Mouse (Mus musculus) kidney, postnatal 10 days (tissue): ENCODE data around the gene Srp68.

Source experiments
- DNase-seq: peaks from one replicate; pipeline ENCODE4 v3.0.0; 2021; ENCODE audit warnings: mixed read lengths

Gene Srp68

DNA sequence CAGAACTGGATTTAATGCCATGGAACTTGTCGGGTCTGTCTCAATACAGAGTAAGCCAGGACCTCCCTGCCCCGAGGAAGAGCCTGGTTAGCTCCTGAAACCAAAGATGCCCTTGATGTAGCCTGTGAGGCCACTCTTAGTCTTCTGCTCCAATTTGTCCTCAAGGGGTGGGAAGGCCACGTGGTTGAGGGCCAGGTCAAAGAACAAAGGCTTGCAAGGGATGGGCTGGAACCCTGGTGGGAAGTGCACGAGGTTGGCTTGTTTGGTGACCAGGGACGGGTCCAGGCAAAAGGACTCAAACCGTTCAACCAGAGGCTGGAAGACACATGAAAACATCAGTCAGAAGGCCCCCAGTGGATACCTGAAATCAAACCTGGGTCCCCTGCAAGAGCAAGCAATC, 28.4 kb downstream of the Srp68 start:
- DNase-seq: no peak

DNA sequence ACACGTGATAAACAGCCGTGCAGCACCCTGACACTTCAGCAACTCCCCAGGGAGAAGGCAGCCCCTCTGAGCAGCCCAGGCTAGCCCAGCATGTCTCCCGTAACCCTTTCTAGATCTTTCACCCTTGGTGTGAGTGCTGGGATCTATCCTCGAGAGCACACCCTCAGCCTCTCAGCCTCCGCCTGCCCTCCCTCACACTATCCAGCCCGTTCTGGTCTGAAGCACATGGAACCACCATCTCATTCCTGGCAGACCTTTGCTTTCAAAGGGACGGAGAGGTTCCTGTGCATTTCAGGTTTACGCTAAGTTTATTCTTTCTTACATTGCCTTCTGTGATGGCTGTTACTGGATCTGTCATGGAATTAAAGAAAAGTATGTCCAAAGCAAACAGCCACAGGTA, 29.4 kb downstream of the Srp68 start:
- no peak for DNase-seq

- DNase-seq: peak; percentile 60
These were observed 32.2 kb downstream of the Srp68 start for GRCm38 (mm10) chr11:116241744-116242235.

- peak; percentile 57 for DNase-seq
These were observed 34.2 kb downstream of the Srp68 start for GRCm38 (mm10) chr11:116239797-116240196.

- DNase-seq: peak; percentile 91
These were observed 36.1 kb downstream of the Srp68 start, which contains the start of gene Evpl for GRCm38 (mm10) chr11:116237742-116238395. TSS of gene Evpl (minus strand) at chr11:116238077.

- peak; percentile 48 for DNase-seq
These were observed 39.1 kb downstream of the Srp68 start for GRCm38 (mm10) chr11:116234901-116235300.

GRCm38 (mm10) chr11:116232427-116232826, 41.6 kb downstream of the Srp68 start:
- DNase-seq: no peak

- DNase-seq: no peak
These were observed 45.3 kb downstream of the Srp68 start for GRCm38 (mm10) chr11:116228699-116229098.

DNA sequence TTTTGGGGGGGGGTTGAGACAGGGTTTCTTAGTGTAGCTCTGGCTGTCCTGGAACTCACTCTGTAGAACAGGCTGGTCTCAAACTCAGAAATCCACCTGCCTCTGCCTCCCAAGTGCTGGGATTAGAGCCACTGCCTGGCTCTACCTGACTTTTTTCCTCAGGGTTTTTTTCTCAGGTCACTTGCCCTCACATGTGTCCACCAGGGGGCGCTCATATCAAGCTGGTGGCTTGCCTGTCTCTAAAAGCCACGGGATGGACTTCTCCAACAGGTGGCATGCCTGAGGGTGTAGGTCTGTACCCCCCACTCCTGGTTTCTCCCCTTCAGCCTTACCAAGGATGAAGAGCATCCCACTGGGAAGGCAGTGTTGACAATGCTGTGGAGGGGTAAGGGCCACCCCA, 47.6 kb downstream of the Srp68 start:
- peak; percentile 94 for DNase-seq

GRCm38 (mm10) chr11:116222740-116223059, 51.3 kb downstream of the Srp68 start:
- DNase-seq: no peak

GRCm38 (mm10) chr11:116221931-116222739, 51.9 kb downstream of the Srp68 start:
- peak; percentile 55 for DNase-seq

DNA sequence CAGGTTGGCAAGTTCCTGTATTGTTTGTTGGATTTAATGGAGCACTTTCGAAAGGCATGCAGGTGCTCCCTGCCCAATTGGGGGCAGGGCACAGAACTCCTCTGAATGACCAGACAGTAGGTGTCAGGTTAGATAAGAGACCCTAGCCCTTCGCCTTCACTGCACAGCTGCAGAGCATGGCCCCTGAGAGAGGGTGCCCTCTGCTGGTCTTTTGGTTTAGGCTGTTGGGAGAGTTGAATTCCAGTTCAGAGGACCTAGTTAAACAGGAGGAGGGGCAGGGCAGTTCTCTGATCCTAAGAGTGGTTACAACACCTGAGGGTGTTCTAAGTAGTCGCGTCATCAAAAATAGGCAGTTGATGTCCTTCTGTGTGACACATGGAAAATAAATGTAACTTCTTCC, 54.1 kb downstream of the Srp68 start:
- peak; percentile 86 for DNase-seq

DNA sequence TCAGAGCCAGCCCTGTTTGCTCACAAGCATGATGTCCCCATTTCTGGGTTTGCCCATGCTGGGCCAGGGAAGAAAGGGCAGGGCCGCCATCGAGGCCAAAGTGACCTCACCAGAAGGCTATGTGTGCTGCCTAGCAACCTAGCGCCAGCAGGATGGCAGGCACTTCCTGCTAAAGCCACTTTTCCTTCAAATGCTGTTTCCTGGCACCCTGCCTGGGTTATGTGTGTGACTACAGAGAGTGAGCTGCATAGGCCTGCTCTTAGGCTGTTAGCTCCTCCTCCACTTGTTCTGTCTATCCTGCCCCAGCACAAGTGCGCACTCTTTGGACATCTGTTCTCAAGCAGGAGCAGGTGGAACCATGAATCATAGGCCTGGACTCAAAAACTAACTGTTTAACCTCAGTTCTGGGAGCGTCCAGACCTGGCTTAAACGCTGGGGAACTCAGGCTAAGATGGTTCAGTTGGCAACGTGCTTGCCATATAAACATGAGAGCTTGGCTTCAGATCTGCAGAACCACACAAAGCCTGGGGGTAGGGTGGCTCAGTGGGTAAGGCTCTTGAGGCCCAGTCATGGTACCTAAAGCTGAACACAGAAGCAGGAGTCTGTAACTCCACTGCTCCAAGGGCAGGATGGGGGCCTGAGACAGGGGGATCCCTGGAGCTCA, 55.1 kb downstream of the Srp68 start:
- peak; percentile 94 for DNase-seq

DNA sequence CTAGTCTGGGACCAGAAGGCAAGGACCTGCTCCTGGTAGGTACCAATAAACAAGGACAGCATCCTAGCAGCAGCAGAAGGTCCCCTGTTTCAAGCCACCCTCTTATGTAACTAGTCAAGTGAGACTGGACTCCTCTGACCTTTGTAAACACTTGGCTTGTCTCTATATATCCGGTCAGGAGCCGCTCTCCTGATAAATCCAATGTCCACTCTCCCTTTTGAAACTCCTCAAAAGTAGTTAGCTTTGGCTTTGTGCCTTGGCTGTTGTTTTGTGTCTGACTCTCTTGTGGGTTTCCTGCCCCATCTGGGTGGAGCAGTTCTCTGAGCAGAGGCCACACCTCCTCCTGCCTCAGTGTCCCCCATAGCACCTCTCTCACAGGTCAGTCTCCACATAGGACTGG, 55.8 kb downstream of the Srp68 start:
- peak; percentile 49 for DNase-seq

- DNase-seq: no peak
These were observed 57.5 kb downstream of the Srp68 start for GRCm38 (mm10) chr11:116216549-116216948.

DNA sequence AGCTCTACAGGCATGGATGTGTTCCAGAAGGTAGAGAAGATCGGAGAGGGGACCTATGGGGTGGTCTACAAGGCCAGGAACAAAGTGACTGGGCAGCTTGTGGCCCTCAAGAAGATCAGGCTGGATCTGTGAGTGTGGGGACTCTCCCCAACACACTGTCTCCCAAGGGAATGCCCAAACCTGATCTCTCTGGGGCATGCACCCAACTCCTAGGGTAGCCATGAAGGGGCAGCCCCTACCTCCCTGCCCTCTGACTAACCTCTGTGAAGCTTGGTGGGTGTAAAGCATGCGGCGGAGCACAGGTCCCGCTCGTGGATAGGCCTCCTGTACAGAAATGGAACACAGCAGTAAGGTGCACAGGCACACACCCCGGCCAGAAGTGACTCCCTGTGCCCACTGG, 58.0 kb downstream of the Srp68 start:
- DNase-seq: peak; percentile 3

DNA sequence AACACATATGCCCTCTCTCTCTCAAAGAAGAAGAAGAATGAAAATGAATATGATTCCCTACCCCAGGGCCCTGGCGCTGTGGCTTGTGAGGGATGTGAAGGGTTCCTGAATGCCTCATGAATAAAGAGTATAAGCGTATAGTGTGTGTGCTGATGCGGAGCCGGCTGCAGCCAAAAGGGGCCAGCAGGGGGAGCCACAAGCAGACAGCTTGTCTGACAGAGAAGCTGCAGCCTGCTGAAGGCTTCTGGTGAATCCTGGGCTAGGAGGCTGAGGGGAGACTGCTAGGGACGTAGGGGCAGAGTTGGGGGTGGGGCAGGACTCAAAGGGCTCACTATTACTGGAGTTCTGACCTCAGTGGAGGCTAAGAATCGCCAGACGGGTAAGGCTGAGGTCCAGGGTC, 58.8 kb downstream of the Srp68 start:
- DNase-seq: peak; percentile 62

GRCm38 (mm10) chr11:116213877-116214510, 60.0 kb downstream of the Srp68 start:
- DNase-seq: peak; percentile 48

DNA sequence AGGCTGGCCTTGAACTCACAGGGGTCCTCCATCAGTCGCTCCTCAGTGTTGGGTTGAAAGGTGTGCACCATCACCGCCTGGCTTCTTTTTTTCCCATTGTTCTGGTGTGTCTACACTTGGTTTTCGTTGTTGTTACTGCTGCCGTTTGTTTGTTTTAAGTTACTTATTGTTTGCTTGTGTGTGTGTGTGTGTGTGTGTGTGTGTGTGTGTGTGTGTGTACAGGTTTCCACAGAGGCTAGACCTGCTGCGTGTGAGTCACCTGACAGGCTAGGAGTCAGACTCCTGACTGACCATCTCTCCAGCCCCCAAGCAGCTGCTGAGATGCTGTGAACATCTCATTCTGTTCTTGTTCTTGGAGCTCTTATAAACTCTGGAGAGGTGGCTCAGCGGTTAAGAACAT, 61.2 kb downstream of the Srp68 start:
- DNase-seq: no peak

- DNase-seq: no peak
These were observed 63.3 kb downstream of the Srp68 start for GRCm38 (mm10) chr11:116210696-116211095.

DNA sequence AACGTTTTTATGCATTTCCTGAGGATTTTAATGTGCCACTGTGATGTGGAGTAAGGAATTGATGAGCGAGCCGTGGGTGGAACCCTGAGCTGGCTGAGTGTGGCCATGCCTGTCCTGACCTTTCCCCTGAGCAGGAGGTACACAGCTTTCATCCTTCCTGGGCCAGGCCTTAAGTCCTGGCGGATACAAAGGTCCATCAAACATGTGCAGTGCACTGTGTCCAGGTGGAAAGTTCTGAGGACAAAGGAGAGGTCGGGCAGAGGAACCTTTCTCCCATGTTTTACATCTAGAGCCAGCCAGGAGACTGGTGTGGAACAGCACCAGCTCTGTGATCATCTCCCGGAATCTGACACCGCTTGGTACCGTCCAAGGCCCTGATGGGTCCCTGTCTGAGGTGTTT, 64.8 kb downstream of the Srp68 start:
- no peak for DNase-seq

GRCm38 (mm10) chr11:116208660-116209059, 65.4 kb downstream of the Srp68 start:
- no peak for DNase-seq

- DNase-seq: no peak
These were observed 67.3 kb downstream of the Srp68 start for GRCm38 (mm10) chr11:116206678-116207077.
